Mouse (Mus musculus) stomach, embryonic 16.5 days (tissue): ENCODE results near the gene Smtn. TPM values are rescaled to one million over a fixed set of nuclear protein-coding genes. Genes with fewer than 3 reads are reported as not detected.

Source experiments
- ATAC-seq: fragments of 200-750 bp; cut with Nextera tagmentation; 2 replicates; pipeline ENCODE4 v1.8.0; 2017; ENCODE audit warnings: moderate number of reproducible peaks, moderate TSS enrichment; ENCODE audit not compliant: insufficient read depth, low FRiP score
- H3K27ac ChIP-seq: fragments of 300-500 bp; sonication (generic); 2 replicates; pipeline ENCODE4 v1.5.1; 2014; ENCODE audit warnings: low read length
- H3K27me3 ChIP-seq: fragments of 300-500 bp; sonication (generic); 2 replicates; pipeline ENCODE4 v1.6.1; 2014; ENCODE audit warnings: low read length, control low read depth, mixed read lengths; ENCODE audit not compliant: control insufficient read depth, insufficient read depth
- H3K36me3 ChIP-seq: fragments of 300-500 bp; sonication (generic); 2 replicates; pipeline ENCODE4 v1.6.1; 2014; ENCODE audit warnings: low read length; ENCODE audit not compliant: control insufficient read depth, insufficient read depth
- H3K4me1 ChIP-seq: fragments of 300-500 bp; sonication (generic); 2 replicates; pipeline ENCODE4 v1.6.1; 2014; ENCODE audit warnings: low read length, control low read depth, mixed read lengths; ENCODE audit not compliant: control insufficient read depth, insufficient read depth
- H3K4me2 ChIP-seq: fragments of 300-500 bp; sonication (generic); 2 replicates; pipeline ENCODE4 v1.6.1; 2014; ENCODE audit warnings: low read depth, low read length, mixed read lengths
- H3K4me3 ChIP-seq: fragments of 300-500 bp; sonication (generic); replicated peaks from 2 replicates; pipeline ENCODE4 v1.5.1; 2014; ENCODE audit warnings: mild to moderate bottlenecking, low read length
- H3K9ac ChIP-seq: fragments of 300-500 bp; sonication (generic); 2 replicates; pipeline ENCODE4 v1.6.1; 2014; ENCODE audit warnings: low read length
- H3K9me3 ChIP-seq: fragments of 300-500 bp; sonication (generic); replicated peaks from 2 replicates; pipeline ENCODE4 v1.6.1; 2016; ENCODE audit warnings: low read length, control low read depth; ENCODE audit not compliant: control insufficient read depth
- WGBS: fragments of 180-500 bp; shearing (Covaris S2); extraction: QIAGEN DNeasy Blood & Tissue Kit; methylation state at CpG from one replicate; pipeline ENCODE4 v1.1.7; 2014; 5-methylcytosine and 5-hydroxymethylcytosine counted together
- polyA plus RNA-seq: library from polyadenylated mRNA; unstranded; fragments of >200 nt; fragmentation: Nextera tagmentation; extraction: Ambion mirVana; gene quantifications from 2 replicates; pipeline ENCODE4 v1.2.1, GENCODE M21; 2015

Smtn gene
- polyA plus RNA-seq, 1 experiment from 2014 or later = 128 TPM

- no peak overlapping the region for H3K4me2 ChIP-seq
- no peak for ATAC-seq
- no peaks in the 10 kb centered on the region for H3K36me3 ChIP-seq
- no peak overlapping the region for H3K27ac ChIP-seq
- WGBS = 73% methylated on average over 17 of the region's 17 CpGs
- no peak overlapping the region for H3K4me3 ChIP-seq
- H3K4me1 ChIP-seq = no peaks in the 10 kb centered on the region
- no peaks in the 10 kb centered on the region for H3K9me3 ChIP-seq
- H3K27me3 ChIP-seq = no peaks in the 10 kb centered on the region
- 0 out of 2 replicates have a peak overlapping the region, but pooled peaks have one; percentile 44 for H3K9ac ChIP-seq
These were observed 45.6 kb downstream of the Smtn start for GRCm38 (mm10) chr11:3494857-3495256.

- no peak overlapping the region for H3K4me3 ChIP-seq
- ATAC-seq = no peak
- H3K36me3 ChIP-seq = no peaks in the 10 kb centered on the region
- no peaks in the 10 kb centered on the region for H3K9me3 ChIP-seq
- H3K27ac ChIP-seq = no peak overlapping the region
- 0 out of 2 replicates have a peak, but pooled peaks cover 2% of the 10 kb centered on the region for H3K4me1 ChIP-seq
- WGBS = 54% methylated on average over 4 of the region's 4 CpGs
- no peaks in the 10 kb centered on the region for H3K27me3 ChIP-seq
- H3K9ac ChIP-seq = no peak overlapping the region
- H3K4me2 ChIP-seq = no peak overlapping the region
These were observed 47.7 kb downstream of the Smtn start for GRCm38 (mm10) chr11:3492748-3493147.

GRCm38 (mm10) chr11:3489036-3489435 lies 51.4 kb downstream of the Smtn start:
- Histone ChIP-seq H3K4me3 (no peak overlapping the region), H3K4me1 (0 out of 2 replicates have a peak, but pooled peaks cover 3% of the 10 kb centered on the region), H3K9ac (no peak overlapping the region), H3K27me3 (no peaks in the 10 kb centered on the region), H3K36me3 (no peaks in the 10 kb centered on the region), H3K4me2 (no peak overlapping the region), H3K27ac (no peak overlapping the region), H3K9me3 (no peaks in the 10 kb centered on the region)
- ATAC-seq = no peak
- WGBS = 63% methylated on average over 5 of the region's 5 CpGs

GRCm38 (mm10) chr11:3487952-3488570 lies 52.4 kb downstream of the Smtn start, which contains the start of gene Pla2g3:
Gene Pla2g3 (plus strand): TSS chr11:3488284.
- H3K9me3 ChIP-seq = no peaks in the 10 kb centered on the region
- no peak within 1 kb of the TSS for H3K4me3 ChIP-seq
- no peak within 1 kb of the TSS for H3K27ac ChIP-seq
- no peak within 1 kb of the TSS for H3K4me2 ChIP-seq
- no peak within 1 kb of the TSS for H3K9ac ChIP-seq
- H3K27me3 ChIP-seq = no peaks in the 10 kb centered on the region
- H3K4me1 ChIP-seq = 0 out of 2 replicates have a peak, but pooled peaks cover 3% of the 10 kb centered on the region
- no peak for ATAC-seq
- no peaks in the 10 kb centered on the region for H3K36me3 ChIP-seq
- 29% methylated on average over 11 of the region's 11 CpGs for WGBS

GRCm38 (mm10) chr11:3486349-3486748 lies 54.1 kb downstream of the Smtn start:
- H3K27me3 ChIP-seq = no peaks in the 10 kb centered on the region
- H3K27ac ChIP-seq = peak overlapping the region; percentile 34
- 0 out of 2 replicates have a peak, but pooled peaks cover 3% of the 10 kb centered on the region for H3K4me1 ChIP-seq
- peak overlapping the region; percentile 42; the same call in 1 of the 2 replicates for H3K9ac ChIP-seq
- H3K4me3 ChIP-seq = no peak overlapping the region
- ATAC-seq = no peak
- 69% methylated on average over 7 of the region's 7 CpGs for WGBS
- no peaks in the 10 kb centered on the region for H3K36me3 ChIP-seq
- H3K9me3 ChIP-seq = no peaks in the 10 kb centered on the region
- no peak overlapping the region for H3K4me2 ChIP-seq

- Histone ChIP-seq H3K9ac (no peak overlapping the region), H3K36me3 (no peaks in the 10 kb centered on the region), H3K27ac (no peak overlapping the region), H3K4me1 (0 out of 2 replicates have a peak, but pooled peaks cover 3% of the 10 kb centered on the region), H3K27me3 (no peaks in the 10 kb centered on the region), H3K9me3 (no peaks in the 10 kb centered on the region), H3K4me3 (no peak overlapping the region), H3K4me2 (no peak overlapping the region)
- no peak for ATAC-seq
- WGBS = 59% methylated on average over 11 of the region's 11 CpGs
These were observed 56.3 kb downstream of the Smtn start for GRCm38 (mm10) chr11:3483980-3484642.

GRCm38 (mm10) chr11:3475489-3475888 lies 64.9 kb downstream of the Smtn start:
- no peak overlapping the region for H3K27ac ChIP-seq
- no peak overlapping the region for H3K9ac ChIP-seq
- H3K36me3 ChIP-seq = no peaks in the 10 kb centered on the region
- H3K4me2 ChIP-seq = no peak overlapping the region
- H3K27me3 ChIP-seq = no peaks in the 10 kb centered on the region
- ATAC-seq = no peak
- no peaks in the 10 kb centered on the region for H3K9me3 ChIP-seq
- H3K4me3 ChIP-seq = no peak overlapping the region
- no peaks in the 10 kb centered on the region for H3K4me1 ChIP-seq

GRCm38 (mm10) chr11:3474480-3475115 lies 65.8 kb downstream of the Smtn start:
- WGBS = 85% methylated on average over 7 of the region's 7 CpGs
- Histone ChIP-seq H3K4me1 (no peaks in the 10 kb centered on the region), H3K4me2 (no peak overlapping the region), H3K27me3 (no peaks in the 10 kb centered on the region), H3K27ac (no peak overlapping the region), H3K9ac (no peak overlapping the region), H3K36me3 (no peaks in the 10 kb centered on the region), H3K4me3 (no peak overlapping the region), H3K9me3 (no peaks in the 10 kb centered on the region)
- no peak for ATAC-seq

- Histone ChIP-seq H3K4me1 (no peaks in the 10 kb centered on the region), H3K27ac (no peak overlapping the region), H3K9me3 (no peaks in the 10 kb centered on the region), H3K9ac (no peak overlapping the region), H3K27me3 (no peaks in the 10 kb centered on the region), H3K36me3 (no peaks in the 10 kb centered on the region), H3K4me3 (no peak overlapping the region), H3K4me2 (no peak overlapping the region)
- WGBS = 32% methylated on average over 1 of the region's 1 CpGs
- ATAC-seq = peak; percentile 75; the same call in 1 of the 2 replicates
These were observed 67.9 kb downstream of the Smtn start for GRCm38 (mm10) chr11:3472484-3472883.
